26 mouse cellular contexts compared by ENCODE assay signal in the genomic region with DNA sequence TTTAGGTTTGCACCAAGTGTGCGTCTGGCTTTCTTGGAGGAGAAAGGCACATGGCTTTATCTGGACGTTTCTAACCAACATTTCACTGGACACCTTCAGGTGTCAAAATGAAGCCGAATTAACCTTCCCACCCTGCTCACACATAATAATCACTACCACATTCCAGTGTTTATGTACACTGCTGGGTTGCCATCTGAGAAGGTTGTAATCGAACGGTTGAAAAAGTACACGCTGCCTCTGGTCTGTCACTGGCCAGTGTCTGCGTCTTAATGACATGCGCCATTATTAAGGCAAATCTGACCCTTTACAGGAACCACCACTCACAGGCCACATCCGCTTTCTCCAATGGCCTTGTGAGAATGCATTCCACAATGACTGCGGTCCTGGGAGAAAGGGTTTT.
DNase-seq lines count a peak whose midpoint lies in the region; ATAC-seq lines count a peak whose summit lies in the region.
"Had no signal": no experiment of that assay in that cellular context is flagged by ENCODE, and none has a peak within 500 bp of the region (broad histone marks: within the 10 kb centered on the region; RNA-seq: fewer than 3 reads in every experiment).

No protein-coding gene starts in this region.

- H3K27me3 ChIP-seq in embryonic facial prominence, embryonic 10.5 days (replicated peaks; ENCODE audit: low read depth, poor library complexity, severe bottlenecking) = no peaks in the 10 kb centered on the region
- H3K27me3 ChIP-seq in limb, embryonic 11.5 days (ENCODE audit: control insufficient read depth, insufficient read depth, low read length) = no peaks in the 10 kb centered on the region
- H3K27me3 ChIP-seq in midbrain, embryonic 13.5 days = no peaks in the 10 kb centered on the region
- H3K27me3 ChIP-seq: CH12.LX; embryonic facial prominence, embryonic 13.5 days; embryonic facial prominence, embryonic 15.5 days; forebrain, embryonic 13.5 days; forebrain, embryonic 15.5 days; Patski had no signal

- H3K9me3 ChIP-seq in embryonic facial prominence, embryonic 10.5 days = peaks cover 6% of the 10 kb centered on the region; the same call in 1 of the 2 replicates
- H3K9me3 ChIP-seq in limb, embryonic 11.5 days (ENCODE audit: control insufficient read depth, low read length) = no peaks in the 10 kb centered on the region
- H3K9me3 ChIP-seq in midbrain, embryonic 13.5 days = 0 out of 2 replicates have a peak, but pooled peaks cover 3% of the 10 kb centered on the region
- H3K9me3 ChIP-seq: embryonic facial prominence, embryonic 13.5 days; embryonic facial prominence, embryonic 15.5 days; forebrain, embryonic 15.5 days had no signal

- H3K36me3 ChIP-seq in embryonic facial prominence, embryonic 10.5 days (replicated peaks) = no peaks in the 10 kb centered on the region
- no peaks in the 10 kb centered on the region for H3K36me3 ChIP-seq in limb, embryonic 11.5 days (ENCODE audit: control insufficient read depth, insufficient read depth, low read length)
- no peaks in the 10 kb centered on the region for H3K36me3 ChIP-seq in midbrain, embryonic 13.5 days
- H3K36me3 ChIP-seq: embryonic facial prominence, embryonic 13.5 days; embryonic facial prominence, embryonic 15.5 days; forebrain, embryonic 15.5 days; G1E had no signal

- DNase-seq in embryo, embryonic 10.5 days (ENCODE audit: low spot score) = peak; percentile 30
- no peak for DNase-seq in embryo, embryonic 10 days (ENCODE audit: low spot score)
- peak; percentile 40 for DNase-seq in embryonic facial prominence, embryonic 10.5 days (ENCODE audit: low spot score)
- DNase-seq in hindlimb bud, embryonic 11.5 days (ENCODE audit: extremely low spot score, low read depth, low spot score) = peak; percentile 62
- peak; percentile 61 for DNase-seq in limb, embryonic 11.5 days (ENCODE audit: low spot score)
- no peak for DNase-seq in thymus, postnatal 4 days
- DNase-seq: adrenal gland, adult 8-10 months; adrenal gland, postnatal 14 days; adrenal gland, postnatal 36 days; B cell, adult 2 months; cerebellum, adult 11-12 months; cerebellum, adult 2 months; cerebellum, adult 9-10 months; cerebellum, postnatal 10 days; cerebellum, postnatal 25 days; forebrain, postnatal 0 days had no signal

- ATAC-seq in limb, embryonic 11.5 days (ENCODE audit: insufficient number of reproducible peaks, low FRiP score, low TSS enrichment, low read depth) = 0 out of 2 replicates have a peak, but pooled peaks have one; percentile 44
- ATAC-seq in midbrain, embryonic 13.5 days = no peak
- ATAC-seq: activated CD4-positive, CD25-positive, alpha-beta regulatory T cell, adult 4 months; CD4-positive, CD25-positive, alpha-beta regulatory T cell, adult 4 months; forebrain, embryonic 13.5 days; forebrain, embryonic 15.5 days; forebrain, postnatal 0 days; Patski had no signal

- WGBS in embryonic facial prominence, embryonic 10.5 days = 60% methylated on average over 10 of the region's 10 CpGs
- 20% methylated on average over 10 of the region's 10 CpGs for WGBS in limb, embryonic 11.5 days
- 89% methylated on average over 10 of the region's 10 CpGs for WGBS in midbrain, embryonic 13.5 days

- H3K27ac ChIP-seq in embryonic facial prominence, embryonic 10.5 days (replicated peaks) = no peak overlapping the region
- no peak overlapping the region for H3K27ac ChIP-seq in limb, embryonic 11.5 days (replicated peaks; ENCODE audit: low read depth, low read length)
- no peak overlapping the region for H3K27ac ChIP-seq in midbrain, embryonic 13.5 days
- H3K27ac ChIP-seq: embryonic facial prominence, embryonic 13.5 days; embryonic facial prominence, embryonic 15.5 days; forebrain, embryonic 13.5 days; forebrain, embryonic 15.5 days had no signal

- H3K4me1 ChIP-seq in embryonic facial prominence, embryonic 10.5 days = peaks cover 22% of the 10 kb centered on the region
- peaks cover 20% of the 10 kb centered on the region for H3K4me1 ChIP-seq in limb, embryonic 11.5 days (ENCODE audit: control insufficient read depth, insufficient read depth, low read length)
- peaks cover 15% of the 10 kb centered on the region for H3K4me1 ChIP-seq in midbrain, embryonic 13.5 days (replicated peaks)
- H3K4me1 ChIP-seq: forebrain, embryonic 15.5 days had no signal

- no peak overlapping the region for H3K9ac ChIP-seq in limb, embryonic 11.5 days (ENCODE audit: low read length)
- H3K9ac ChIP-seq in midbrain, embryonic 13.5 days (replicated peaks) = no peak overlapping the region
- H3K9ac ChIP-seq: embryonic facial prominence, embryonic 13.5 days; embryonic facial prominence, embryonic 15.5 days; forebrain, embryonic 13.5 days; forebrain, embryonic 15.5 days; forebrain, postnatal 0 days had no signal

- H3K4me3 ChIP-seq in embryonic facial prominence, embryonic 10.5 days = no peak overlapping the region
- H3K4me3 ChIP-seq in limb, embryonic 11.5 days (ENCODE audit: low read depth, low read length) = no peak overlapping the region
- H3K4me3 ChIP-seq in midbrain, embryonic 13.5 days (replicated peaks) = no peak overlapping the region
- H3K4me3 ChIP-seq: embryonic facial prominence, embryonic 13.5 days; embryonic facial prominence, embryonic 15.5 days; forebrain, embryonic 13.5 days; forebrain, embryonic 15.5 days had no signal

- no peak overlapping the region for H3K4me2 ChIP-seq in limb, embryonic 11.5 days (ENCODE audit: low read depth, severe bottlenecking)
- no peak overlapping the region for H3K4me2 ChIP-seq in midbrain, embryonic 13.5 days (replicated peaks)
- H3K4me2 ChIP-seq: embryonic facial prominence, embryonic 13.5 days; embryonic facial prominence, embryonic 15.5 days; forebrain, embryonic 13.5 days; forebrain, embryonic 15.5 days had no signal

Comparison
In these comparisons a context has a peak if more than half of its experiments do, and no peak if none do; other contexts are left out.
1. DNase-seq: peak in embryo, embryonic 10.5 days (single experiment), embryonic facial prominence, embryonic 10.5 days (single experiment), hindlimb bud, embryonic 11.5 days (single experiment) and limb, embryonic 11.5 days (single experiment); none in embryo, embryonic 10 days (single experiment) and thymus, postnatal 4 days (single experiment).